Mouse (Mus musculus) midbrain, embryonic 15.5 days (tissue): Measurements from ENCODE around the gene Hexb. TPM values are rescaled to one million over a fixed set of nuclear protein-coding genes. Genes with fewer than 3 reads are reported as not detected.

ENCODE experiments used
- ATAC-seq: fragments of 200-750 bp; cut with Nextera tagmentation; replicated peaks from 2 replicates; pipeline ENCODE4 v1.8.0; 2017; ENCODE audit warnings: moderate TSS enrichment
- H3K27ac ChIP-seq: fragments of 300-500 bp; sonication (generic); 2 replicates; pipeline ENCODE4 v1.5.1; 2015; ENCODE audit warnings: mild to moderate bottlenecking, inconsistent platforms
- H3K27me3 ChIP-seq: fragments of 300-500 bp; sonication (generic); replicated peaks from 2 replicates; pipeline ENCODE4 v1.6.1; 2015; ENCODE audit warnings: inconsistent platforms
- H3K36me3 ChIP-seq: fragments of 300-500 bp; sonication (generic); replicated peaks from 2 replicates; pipeline ENCODE4 v1.6.1; 2015; ENCODE audit warnings: inconsistent platforms
- H3K4me1 ChIP-seq: fragments of 300-500 bp; sonication (generic); 2 replicates; pipeline ENCODE4 v1.6.1; 2015; ENCODE audit warnings: inconsistent platforms
- H3K4me2 ChIP-seq: fragments of 300-500 bp; sonication (generic); 2 replicates; pipeline ENCODE4 v1.6.1; 2015; ENCODE audit warnings: inconsistent platforms, mild to moderate bottlenecking, moderate library complexity
- H3K4me3 ChIP-seq: fragments of 300-500 bp; sonication (generic); 2 replicates; pipeline ENCODE4 v1.5.1; 2015; ENCODE audit warnings: mild to moderate bottlenecking, inconsistent platforms
- H3K9ac ChIP-seq: fragments of 300-500 bp; sonication (generic); 2 replicates; pipeline ENCODE4 v1.6.1; 2015; ENCODE audit warnings: mild to moderate bottlenecking, inconsistent platforms
- H3K9me3 ChIP-seq: fragments of 300-500 bp; sonication (generic); 2 replicates; pipeline ENCODE4 v1.6.1; 2016; ENCODE audit warnings: inconsistent platforms
- WGBS: fragments of 180-500 bp; shearing (Covaris S2); methylation state at CpG from one replicate; pipeline ENCODE4 v1.1.7; 2015; ENCODE audit warnings: mixed read lengths; 5-methylcytosine and 5-hydroxymethylcytosine counted together
- polyA plus RNA-seq: library from polyadenylated mRNA; unstranded; fragments of >200 nt; fragmentation: Nextera tagmentation; extraction: Ambion mirVana; gene quantifications from 2 replicates; pipeline ENCODE4 v1.2.1, GENCODE M21; 2015

The Hexb gene
- 35.8 and 43.1 TPM in 2 replicates for polyA plus RNA-seq

GRCm38 (mm10) chr13:97197932-97198562 lies at the start of gene Hexb:
Gene Hexb, minus strand, starts transcription at chr13:97198357.
- Histone ChIP-seq H3K27me3 (no peaks in the 10 kb centered on the region), H3K4me3 (peak within 1 kb of the TSS; percentile 54), H3K4me1 (peaks cover 4% of the 10 kb centered on the region; the same call in 1 of the 2 replicates), H3K36me3 (no peaks in the 10 kb centered on the region), H3K9ac (peak within 1 kb of the TSS; percentile 54), H3K4me2 (peak within 1 kb of the TSS; percentile 79), H3K27ac (peak within 1 kb of the TSS; percentile 55; the same call in 1 of the 2 replicates), H3K9me3 (no peaks in the 10 kb centered on the region)
- under 1% methylated on average over 45 of the region's 45 CpGs for WGBS
- ATAC-seq = peak; percentile 91

- Histone ChIP-seq H3K4me3 (no peak overlapping the region), H3K9ac (no peak overlapping the region), H3K36me3 (peaks cover 12% of the 10 kb centered on the region; the same call in 1 of the 2 replicates), H3K4me1 (peaks cover 99% of the 10 kb centered on the region), H3K27ac (no peak overlapping the region), H3K9me3 (no peaks in the 10 kb centered on the region), H3K4me2 (peak overlapping the region; percentile 35), H3K27me3 (no peaks in the 10 kb centered on the region)
- no peak for ATAC-seq
- 46% methylated on average over 4 of the region's 4 CpGs for WGBS
Measured at GRCm38 (mm10) chr13:97247754-97248153, 49.6 kb upstream of the Hexb start.

GRCm38 (mm10) chr13:97246217-97246616 lies 48.1 kb upstream of the Hexb start:
- H3K9me3 ChIP-seq = no peaks in the 10 kb centered on the region
- no peak for ATAC-seq
- peak overlapping the region; percentile 78; the same call in 1 of the 2 replicates for H3K4me2 ChIP-seq
- no peaks in the 10 kb centered on the region for H3K27me3 ChIP-seq
- 70% methylated on average over 16 of the region's 16 CpGs for WGBS
- H3K27ac ChIP-seq = no peak overlapping the region
- H3K4me1 ChIP-seq = peaks cover 88% of the 10 kb centered on the region
- H3K9ac ChIP-seq = no peak overlapping the region
- no peak overlapping the region; the same call in 1 of the 2 replicates for H3K4me3 ChIP-seq
- H3K36me3 ChIP-seq = peaks cover 12% of the 10 kb centered on the region; the same call in 1 of the 2 replicates

GRCm38 (mm10) chr13:97245157-97245556 lies 47.0 kb upstream of the Hexb start:
- peak overlapping the region; percentile 78 for H3K4me2 ChIP-seq
- H3K4me3 ChIP-seq = peak overlapping the region; percentile 79
- H3K27me3 ChIP-seq = no peaks in the 10 kb centered on the region
- ATAC-seq = no peak
- H3K9ac ChIP-seq = no peak overlapping the region
- 89% methylated on average over 12 of the region's 12 CpGs for WGBS
- peaks cover 12% of the 10 kb centered on the region; the same call in 1 of the 2 replicates for H3K36me3 ChIP-seq
- no peaks in the 10 kb centered on the region for H3K9me3 ChIP-seq
- no peak overlapping the region for H3K27ac ChIP-seq
- peaks cover 82% of the 10 kb centered on the region for H3K4me1 ChIP-seq

GRCm38 (mm10) chr13:97244712-97245105 lies 46.6 kb upstream of the Hexb start:
- WGBS = 52% methylated on average over 11 of the region's 11 CpGs
- H3K4me2 ChIP-seq = peak overlapping the region; percentile 78
- no peaks in the 10 kb centered on the region for H3K9me3 ChIP-seq
- peak overlapping the region; percentile 79 for H3K4me3 ChIP-seq
- ATAC-seq = no peak
- no peak overlapping the region for H3K27ac ChIP-seq
- peaks cover 12% of the 10 kb centered on the region; the same call in 1 of the 2 replicates for H3K36me3 ChIP-seq
- H3K4me1 ChIP-seq = peaks cover 81% of the 10 kb centered on the region
- peak overlapping the region; percentile 87; the same call in 1 of the 2 replicates for H3K9ac ChIP-seq
- H3K27me3 ChIP-seq = no peaks in the 10 kb centered on the region

- no peak for ATAC-seq
- peak overlapping the region; percentile 92 for H3K27ac ChIP-seq
- peaks cover 81% of the 10 kb centered on the region for H3K4me1 ChIP-seq
- 21% methylated on average over 15 of the region's 15 CpGs for WGBS
- peak overlapping the region; percentile 87 for H3K9ac ChIP-seq
- no peaks in the 10 kb centered on the region for H3K27me3 ChIP-seq
- peak overlapping the region; percentile 78 for H3K4me2 ChIP-seq
- H3K9me3 ChIP-seq = no peaks in the 10 kb centered on the region
- peaks cover 12% of the 10 kb centered on the region; the same call in 1 of the 2 replicates for H3K36me3 ChIP-seq
- H3K4me3 ChIP-seq = peak overlapping the region; percentile 79
Measured at GRCm38 (mm10) chr13:97243962-97244711, 46.0 kb upstream of the Hexb start.

GRCm38 (mm10) chr13:97242716-97243115 lies 44.6 kb upstream of the Hexb start:
- peak overlapping the region; percentile 87 for H3K9ac ChIP-seq
- H3K36me3 ChIP-seq = peaks cover 12% of the 10 kb centered on the region; the same call in 1 of the 2 replicates
- 3% methylated on average over 6 of the region's 6 CpGs for WGBS
- ATAC-seq = no peak
- H3K27me3 ChIP-seq = no peaks in the 10 kb centered on the region
- H3K27ac ChIP-seq = peak overlapping the region; percentile 92
- peak overlapping the region; percentile 79 for H3K4me3 ChIP-seq
- H3K9me3 ChIP-seq = no peaks in the 10 kb centered on the region
- H3K4me1 ChIP-seq = peaks cover 72% of the 10 kb centered on the region
- peak overlapping the region; percentile 78 for H3K4me2 ChIP-seq

- peaks cover 12% of the 10 kb centered on the region; the same call in 1 of the 2 replicates for H3K36me3 ChIP-seq
- H3K27me3 ChIP-seq = no peaks in the 10 kb centered on the region
- H3K27ac ChIP-seq = peak overlapping the region; percentile 92
- peaks cover 63% of the 10 kb centered on the region for H3K4me1 ChIP-seq
- under 1% methylated on average over 20 of the region's 20 CpGs for WGBS
- H3K4me2 ChIP-seq = peak overlapping the region; percentile 78
- H3K9me3 ChIP-seq = no peaks in the 10 kb centered on the region
- peak overlapping the region; percentile 87 for H3K9ac ChIP-seq
- peak overlapping the region; percentile 79 for H3K4me3 ChIP-seq
- no peak for ATAC-seq
Measured at GRCm38 (mm10) chr13:97241787-97242280, 43.7 kb upstream of the Hexb start.

- 0 out of 2 replicates have a peak, but pooled peaks cover 6% of the 10 kb centered on the region for H3K36me3 ChIP-seq
- peak; percentile 91 for ATAC-seq
- peak within 1 kb of the TSS; percentile 79 for H3K4me3 ChIP-seq
- H3K9me3 ChIP-seq = no peaks in the 10 kb centered on the region
- peak within 1 kb of the TSS; percentile 92 for H3K27ac ChIP-seq
- H3K9ac ChIP-seq = peak within 1 kb of the TSS; percentile 87
- H3K4me1 ChIP-seq = peaks cover 57% of the 10 kb centered on the region
- no peaks in the 10 kb centered on the region for H3K27me3 ChIP-seq
- under 1% methylated on average over 86 of the region's 89 CpGs for WGBS
- H3K4me2 ChIP-seq = peak within 1 kb of the TSS; percentile 78
Measured at GRCm38 (mm10) chr13:97240965-97241786, 43.0 kb upstream of the Hexb start, which contains the start of gene Enc1. Gene Enc1, plus strand, starts transcription at chr13:97241105.

- peak overlapping the region; percentile 78 for H3K4me2 ChIP-seq
- ATAC-seq = peak; percentile 67
- peak overlapping the region; percentile 79 for H3K4me3 ChIP-seq
- no peaks in the 10 kb centered on the region for H3K27me3 ChIP-seq
- H3K4me1 ChIP-seq = peaks cover 56% of the 10 kb centered on the region
- H3K9me3 ChIP-seq = no peaks in the 10 kb centered on the region
- H3K27ac ChIP-seq = peak overlapping the region; percentile 92
- 0 out of 2 replicates have a peak, but pooled peaks cover 1% of the 10 kb centered on the region for H3K36me3 ChIP-seq
- WGBS = under 1% methylated on average over 35 of the region's 36 CpGs
- H3K9ac ChIP-seq = peak overlapping the region; percentile 87
Measured at GRCm38 (mm10) chr13:97240279-97240964, 42.3 kb upstream of the Hexb start.
